Mouse (Mus musculus) neural tube, embryonic 12.5 days (tissue): ENCODE results near the gene Sin3a. TPM values are rescaled to one million over a fixed set of nuclear protein-coding genes. Genes with fewer than 3 reads are reported as not detected.

Experiments
- ATAC-seq: fragments of 200-750 bp; cut with Nextera tagmentation; 2 replicates; pipeline ENCODE4 v1.8.0; 2017; ENCODE audit warnings: low read depth, mild to moderate bottlenecking, moderate TSS enrichment, moderate library complexity; ENCODE audit not compliant: low FRiP score
- H3K27ac ChIP-seq: fragments of 300-500 bp; sonication (generic); 2 replicates; pipeline ENCODE4 v1.5.1; 2016
- H3K27me3 ChIP-seq: fragments of 300-500 bp; sonication (generic); replicated peaks from 2 replicates; pipeline ENCODE4 v1.6.1; 2016; ENCODE audit warnings: mild to moderate bottlenecking
- H3K36me3 ChIP-seq: fragments of 300-500 bp; sonication (generic); 2 replicates; pipeline ENCODE4 v1.6.1; 2016; ENCODE audit warnings: mild to moderate bottlenecking
- H3K4me1 ChIP-seq: fragments of 300-500 bp; sonication (generic); 2 replicates; pipeline ENCODE4 v1.6.1; 2016
- H3K4me2 ChIP-seq: fragments of 300-500 bp; sonication (generic); replicated peaks from 2 replicates; pipeline ENCODE4 v1.6.1; 2016; ENCODE audit warnings: mild to moderate bottlenecking
- H3K4me3 ChIP-seq: fragments of 300-500 bp; sonication (generic); 2 replicates; pipeline ENCODE4 v1.5.1; 2016
- H3K9ac ChIP-seq: fragments of 300-500 bp; sonication (generic); 2 replicates; pipeline ENCODE4 v1.6.1; 2016; ENCODE audit warnings: mild to moderate bottlenecking
- H3K9me3 ChIP-seq: fragments of 300-500 bp; sonication (generic); 2 replicates; pipeline ENCODE4 v1.6.1; 2016; ENCODE audit warnings: mild to moderate bottlenecking
- WGBS: fragments of 180-500 bp; shearing (Covaris S2); methylation state at CpG from one replicate; pipeline ENCODE4 v1.1.7; 2016; 5-methylcytosine and 5-hydroxymethylcytosine counted together
- polyA plus RNA-seq: library from polyadenylated mRNA; unstranded; fragments of >200 nt; fragmentation: Nextera tagmentation; extraction: Ambion mirVana; gene quantifications from 2 replicates; pipeline ENCODE4 v1.2.1, GENCODE M21; 2016

Sin3a gene
- polyA plus RNA-seq, 1 experiment from 2014 or later = 33.0 TPM

GRCm38 (mm10) chr9:57074822-57075603 lies 3.2 kb downstream of the Sin3a start:
- Histone ChIP-seq H3K9ac (peak overlapping the region; percentile 63), H3K4me3 (peak overlapping the region; percentile 91), H3K36me3 (no peaks in the 10 kb centered on the region), H3K9me3 (no peaks in the 10 kb centered on the region), H3K4me2 (peak overlapping the region; percentile 94), H3K4me1 (peaks cover 23% of the 10 kb centered on the region), H3K27me3 (no peaks in the 10 kb centered on the region), H3K27ac (peak overlapping the region; percentile 21)
- WGBS = 4% methylated on average over 17 of the region's 17 CpGs
- no peak for ATAC-seq

- peak overlapping the region; percentile 91 for H3K4me3 ChIP-seq
- no peaks in the 10 kb centered on the region for H3K9me3 ChIP-seq
- H3K36me3 ChIP-seq = no peaks in the 10 kb centered on the region
- no peaks in the 10 kb centered on the region for H3K27me3 ChIP-seq
- peak overlapping the region; percentile 92 for H3K9ac ChIP-seq
- peak overlapping the region; percentile 94 for H3K4me2 ChIP-seq
- WGBS = under 1% methylated on average over 43 of the region's 43 CpGs
- peaks cover 23% of the 10 kb centered on the region for H3K4me1 ChIP-seq
- ATAC-seq = peak; percentile 89
- peak overlapping the region; percentile 98 for H3K27ac ChIP-seq
Observed at GRCm38 (mm10) chr9:57075681-57076381, 4.0 kb downstream of the Sin3a start.

GRCm38 (mm10) chr9:57076701-57077660 lies 5.1 kb downstream of the Sin3a start:
- no peaks in the 10 kb centered on the region for H3K9me3 ChIP-seq
- peak overlapping the region; percentile 94 for H3K4me2 ChIP-seq
- peak overlapping the region; percentile 98 for H3K27ac ChIP-seq
- ATAC-seq = peak; percentile 26
- under 1% methylated on average over 72 of the region's 72 CpGs for WGBS
- peaks cover 20% of the 10 kb centered on the region for H3K4me1 ChIP-seq
- peak overlapping the region; percentile 91 for H3K4me3 ChIP-seq
- no peaks in the 10 kb centered on the region for H3K36me3 ChIP-seq
- no peaks in the 10 kb centered on the region for H3K27me3 ChIP-seq
- peak overlapping the region; percentile 92 for H3K9ac ChIP-seq

DNA sequence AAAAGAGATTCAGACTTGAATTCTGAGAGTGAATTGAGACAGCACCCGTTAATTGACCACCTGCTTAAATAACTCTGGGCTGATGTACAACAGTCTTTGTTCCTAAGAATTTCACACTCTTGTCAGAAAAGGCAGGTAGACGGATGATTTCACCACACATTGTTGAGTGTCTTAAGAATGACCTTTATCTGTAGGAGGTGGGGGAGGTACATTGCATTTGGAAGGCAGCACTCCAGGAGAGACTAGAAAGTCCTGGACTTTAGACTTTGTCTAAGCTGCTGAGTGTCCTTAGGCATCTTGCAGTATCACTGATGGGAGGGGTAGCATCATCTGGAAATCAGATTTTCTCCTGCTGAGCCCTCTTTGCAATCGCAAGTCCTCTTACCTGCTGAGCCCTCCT lies 10.4 kb downstream of the Sin3a start:
- WGBS = 77% methylated on average over 3 of the region's 3 CpGs
- ATAC-seq = no peak
- Histone ChIP-seq H3K27ac (no peak overlapping the region), H3K4me3 (no peak overlapping the region), H3K27me3 (no peaks in the 10 kb centered on the region), H3K4me2 (no peak overlapping the region), H3K36me3 (peaks cover 8% of the 10 kb centered on the region; the same call in 1 of the 2 replicates), H3K4me1 (peaks cover 6% of the 10 kb centered on the region; the same call in 1 of the 2 replicates), H3K9ac (no peak overlapping the region), H3K9me3 (no peaks in the 10 kb centered on the region)

DNA sequence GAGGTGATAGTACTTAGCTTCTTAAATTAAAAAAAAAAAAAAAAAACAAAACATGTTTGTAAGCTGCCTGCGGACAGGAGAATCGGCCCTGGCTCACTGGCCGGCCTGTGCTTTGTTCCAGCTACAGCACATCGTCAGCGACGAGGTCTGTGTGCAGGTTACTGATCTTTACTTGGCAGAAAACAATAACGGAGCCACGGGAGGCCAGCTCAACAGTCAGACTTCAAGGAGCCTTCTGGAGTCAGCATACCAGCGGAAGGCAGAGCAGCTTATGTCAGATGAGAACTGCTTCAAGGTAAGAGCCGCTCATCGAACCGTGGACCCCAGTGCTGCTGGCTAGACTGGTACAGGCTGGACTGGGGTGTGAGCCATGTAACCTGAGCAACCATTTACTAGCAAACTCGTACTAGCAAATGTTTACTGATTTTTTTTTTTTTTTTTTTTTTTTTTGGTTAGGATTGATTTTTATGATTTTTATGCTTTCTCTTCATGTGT lies 45.5 kb downstream of the Sin3a start:
- Histone ChIP-seq H3K36me3 (peaks cover 78% of the 10 kb centered on the region), H3K9me3 (no peaks in the 10 kb centered on the region), H3K27ac (no peak overlapping the region), H3K4me1 (no peaks in the 10 kb centered on the region), H3K27me3 (no peaks in the 10 kb centered on the region), H3K4me3 (no peak overlapping the region), H3K4me2 (no peak overlapping the region), H3K9ac (no peak overlapping the region)
- no peak for ATAC-seq
- 93% methylated on average over 13 of the region's 13 CpGs for WGBS

DNA sequence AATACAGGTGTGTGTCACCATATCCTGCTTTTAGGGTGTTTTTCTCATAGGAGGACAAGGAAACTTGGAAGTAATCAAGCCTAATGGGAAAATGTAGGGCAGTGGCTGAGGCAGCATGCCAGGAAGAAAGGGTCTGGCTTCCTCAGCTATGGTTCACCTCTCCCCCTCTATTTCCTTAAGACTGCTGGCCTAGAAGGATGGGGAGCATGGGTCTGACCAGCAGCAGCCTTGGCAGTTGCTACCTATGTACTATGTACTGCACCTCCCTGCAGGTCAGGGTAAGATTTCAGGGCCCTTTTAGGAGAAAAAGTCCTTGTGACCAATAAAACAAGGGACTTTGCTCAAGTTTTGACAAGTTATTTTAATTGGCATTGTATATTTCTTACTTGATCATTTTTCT lies 57.8 kb downstream of the Sin3a start:
- no peak overlapping the region for H3K27ac ChIP-seq
- H3K4me3 ChIP-seq = no peak overlapping the region
- H3K4me2 ChIP-seq = peak overlapping the region; percentile 94
- peaks cover 8% of the 10 kb centered on the region for H3K4me1 ChIP-seq
- H3K9ac ChIP-seq = no peak overlapping the region
- H3K9me3 ChIP-seq = no peaks in the 10 kb centered on the region
- no peaks in the 10 kb centered on the region for H3K27me3 ChIP-seq
- peaks cover 39% of the 10 kb centered on the region for H3K36me3 ChIP-seq
- no peak for ATAC-seq

DNA sequence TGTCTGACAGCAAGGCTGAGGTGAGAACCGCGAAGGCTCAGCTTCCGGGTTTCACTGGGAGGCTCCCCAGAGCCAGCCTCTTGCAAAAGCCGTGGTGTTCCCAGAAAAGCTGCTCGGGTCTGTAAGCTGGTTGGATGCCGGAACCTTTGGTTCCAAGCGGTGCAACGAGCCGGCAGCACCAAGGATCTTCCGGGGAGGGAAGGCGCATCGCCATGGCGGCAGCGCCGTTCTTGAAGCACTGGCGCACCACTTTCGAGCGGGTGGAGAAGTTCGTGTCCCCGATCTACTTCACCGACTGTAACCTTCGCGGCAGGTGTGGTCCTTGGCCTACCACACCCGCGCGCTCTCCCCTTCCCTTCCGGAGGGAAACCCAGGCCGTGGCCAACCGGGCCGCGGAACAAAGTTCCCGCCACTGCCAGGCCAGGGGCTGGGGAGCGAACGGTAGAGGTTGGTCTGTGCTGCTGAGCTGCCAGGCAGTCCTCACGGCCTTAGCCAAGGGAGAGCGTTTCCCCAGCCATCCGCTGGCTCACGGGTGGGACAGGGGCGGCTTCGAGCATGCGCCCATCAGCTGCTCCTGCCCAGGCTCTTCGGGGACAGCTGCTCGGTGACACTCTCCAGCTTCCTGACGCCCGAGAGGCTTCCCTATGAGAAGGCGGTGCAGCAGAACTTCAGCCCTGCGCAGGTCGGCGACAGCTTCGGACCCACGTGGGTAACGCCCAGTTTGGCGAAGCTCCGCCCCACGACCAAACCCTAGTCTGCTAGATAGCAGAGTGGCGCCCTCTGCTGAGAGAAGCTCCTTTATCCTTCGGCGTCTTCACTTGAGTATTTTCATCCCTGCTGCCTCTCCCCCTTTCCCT lies 59.0 kb downstream of the Sin3a start, which contains the start of gene Man2c1:
Gene Man2c1, plus strand, starts transcription at position 114 of the 857 bp plus-strand sequence.
- H3K36me3 ChIP-seq = peaks cover 33% of the 10 kb centered on the region
- peak within 1 kb of the TSS; percentile 75 for H3K27ac ChIP-seq
- no peaks in the 10 kb centered on the region for H3K9me3 ChIP-seq
- H3K4me2 ChIP-seq = peak within 1 kb of the TSS; percentile 94
- peaks cover 8% of the 10 kb centered on the region for H3K4me1 ChIP-seq
- under 1% methylated on average over 58 of the region's 58 CpGs for WGBS
- peak within 1 kb of the TSS; percentile 74 for H3K4me3 ChIP-seq
- peak within 1 kb of the TSS; percentile 72 for H3K9ac ChIP-seq
- no peaks in the 10 kb centered on the region for H3K27me3 ChIP-seq
- peak; percentile 95 for ATAC-seq

DNA sequence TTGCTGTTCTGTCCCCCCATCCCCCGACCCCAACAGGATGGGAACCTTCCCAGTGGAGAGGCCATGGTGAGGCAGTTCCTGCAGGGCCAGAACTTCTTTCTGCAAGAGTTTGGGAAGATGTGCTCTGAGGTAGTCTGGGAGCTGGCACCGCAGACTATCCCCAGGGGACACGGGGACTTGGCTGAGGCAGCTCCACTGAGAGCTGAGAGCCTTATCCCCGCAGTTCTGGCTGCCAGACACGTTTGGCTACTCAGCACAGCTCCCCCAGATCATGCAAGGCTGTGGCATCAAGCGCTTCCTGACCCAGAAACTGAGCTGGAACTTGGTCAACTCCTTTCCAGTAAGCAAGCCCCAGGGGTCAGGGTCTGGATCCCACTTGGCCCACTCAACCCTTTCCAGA lies 65.4 kb downstream of the Sin3a start:
- H3K36me3 ChIP-seq = peaks cover 69% of the 10 kb centered on the region
- H3K9me3 ChIP-seq = no peaks in the 10 kb centered on the region
- H3K4me1 ChIP-seq = no peaks in the 10 kb centered on the region
- no peak overlapping the region for H3K9ac ChIP-seq
- 89% methylated on average over 6 of the region's 6 CpGs for WGBS
- H3K4me3 ChIP-seq = no peak overlapping the region
- no peak overlapping the region for H3K4me2 ChIP-seq
- no peak overlapping the region for H3K27ac ChIP-seq
- no peak for ATAC-seq
- H3K27me3 ChIP-seq = no peaks in the 10 kb centered on the region

- no peak for ATAC-seq
- Histone ChIP-seq H3K4me2 (no peak overlapping the region), H3K9ac (no peak overlapping the region), H3K9me3 (no peaks in the 10 kb centered on the region), H3K27me3 (no peaks in the 10 kb centered on the region), H3K4me3 (no peak overlapping the region), H3K4me1 (no peaks in the 10 kb centered on the region), H3K36me3 (peaks cover 71% of the 10 kb centered on the region), H3K27ac (no peak overlapping the region)
- WGBS = 89% methylated on average over 9 of the region's 9 CpGs
Observed at GRCm38 (mm10) chr9:57137777-57138176, 65.9 kb downstream of the Sin3a start.

DNA sequence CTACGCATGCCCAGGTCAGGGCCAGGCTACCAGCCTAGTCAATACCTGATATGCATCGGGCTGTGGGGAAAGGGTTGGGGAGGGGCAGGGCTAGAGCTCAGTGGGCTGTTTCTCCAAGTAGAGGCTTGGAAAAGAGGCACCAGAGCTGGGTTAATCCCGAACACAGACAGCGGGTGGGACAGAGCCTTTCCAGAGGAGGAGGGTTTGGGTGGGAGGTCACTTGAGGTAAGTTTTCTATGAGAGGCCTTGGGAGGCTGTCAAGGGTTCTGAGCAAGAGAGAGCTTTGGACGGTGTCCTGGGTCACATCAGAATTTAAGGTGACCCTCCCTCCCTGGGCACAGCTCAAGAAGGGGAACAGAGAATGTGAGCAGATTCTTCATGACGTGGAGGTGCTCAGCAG lies 66.7 kb downstream of the Sin3a start:
- WGBS = 95% methylated on average over 6 of the region's 6 CpGs
- Histone ChIP-seq H3K4me2 (no peak overlapping the region), H3K36me3 (peaks cover 77% of the 10 kb centered on the region), H3K9ac (no peak overlapping the region), H3K4me1 (no peaks in the 10 kb centered on the region), H3K27me3 (no peaks in the 10 kb centered on the region), H3K4me3 (no peak overlapping the region), H3K27ac (no peak overlapping the region), H3K9me3 (no peaks in the 10 kb centered on the region)
- no peak for ATAC-seq

GRCm38 (mm10) chr9:57139110-57139509 lies 67.3 kb downstream of the Sin3a start:
- no peaks in the 10 kb centered on the region for H3K9me3 ChIP-seq
- H3K36me3 ChIP-seq = peaks cover 77% of the 10 kb centered on the region
- H3K9ac ChIP-seq = no peak overlapping the region
- no peaks in the 10 kb centered on the region for H3K27me3 ChIP-seq
- WGBS = 91% methylated on average over 9 of the region's 9 CpGs
- no peak overlapping the region for H3K4me3 ChIP-seq
- no peak overlapping the region for H3K4me2 ChIP-seq
- ATAC-seq = no peak
- no peak overlapping the region for H3K27ac ChIP-seq
- H3K4me1 ChIP-seq = no peaks in the 10 kb centered on the region
